ENCODE assay signal across 1 mouse cellular context in genomic region chrX:74243807-74244206, GRCm38 (mm10).
TF ChIP-seq lines count a peak whose summit lies in the region.

No protein-coding gene starts in this region.

TF ChIP-seq in MEL, 35 proteins besides CTCF, POLR2A, EP300 and RAD21 (continued from another document):
- no peak for TF ChIP-seq MYC (IDR thresholded peaks at IDR 0.05; ENCODE audit: low read depth, low read length)
- no peak for TF ChIP-seq BHLHE40 (IDR thresholded peaks at IDR 0.05; ENCODE audit: borderline replicate concordance, low read depth, low read length)
- TF ChIP-seq MAZ (IDR thresholded peaks at IDR 0.05; ENCODE audit: low read depth, low read length) = 0 out of 2 replicates have a peak, but pooled peaks have one; percentile 56
- TF ChIP-seq ETS1 (IDR thresholded peaks at IDR 0.05; ENCODE audit: low read depth, low read length) = peak; percentile 66
